In genomic region chr11:118738855-118739832, GRCm38 (mm10) we compare ENCODE assay signal across 8 mouse cellular contexts.
DNase-seq lines count a peak whose midpoint lies in the region; ATAC-seq and TF ChIP-seq lines count a peak whose summit lies in the region.

No protein-coding gene starts in this region.

- WGBS in bone marrow, adult 2 months = 13% methylated on average over 23 of the region's 23 CpGs
- 6% methylated on average over 23 of the region's 23 CpGs for WGBS in embryonic facial prominence, embryonic 15.5 days
- WGBS in limb, embryonic 12.5 days = 8% methylated on average over 23 of the region's 23 CpGs
- WGBS in midbrain, postnatal 0 days = 10% methylated on average over 23 of the region's 23 CpGs

- H3K27me3 ChIP-seq in embryonic facial prominence, embryonic 15.5 days = peaks cover 17% of the 10 kb centered on the region
- peaks cover 50% of the 10 kb centered on the region for H3K27me3 ChIP-seq in limb, embryonic 12.5 days
- H3K27me3 ChIP-seq in midbrain, postnatal 0 days (ENCODE audit: insufficient read depth, low read length) = no peaks in the 10 kb centered on the region

- no peak overlapping the region for H3K4me3 ChIP-seq in bone marrow, adult 2 months (replicated peaks; ENCODE audit: control insufficient read depth, low read depth, low read length)
- H3K4me3 ChIP-seq in embryonic facial prominence, embryonic 15.5 days (replicated peaks) = no peak overlapping the region
- H3K4me3 ChIP-seq in limb, embryonic 12.5 days (replicated peaks) = 0 out of 2 replicates have a peak overlapping the region, but pooled peaks have one; percentile 8
- no peak overlapping the region for H3K4me3 ChIP-seq in midbrain, postnatal 0 days (ENCODE audit: low read depth, low read length)

- H3K4me1 ChIP-seq in bone marrow, adult 2 months (ENCODE audit: control insufficient read depth, insufficient read depth, low read length) = no peaks in the 10 kb centered on the region
- peaks cover 12% of the 10 kb centered on the region for H3K4me1 ChIP-seq in embryonic facial prominence, embryonic 15.5 days
- peaks cover 8% of the 10 kb centered on the region for H3K4me1 ChIP-seq in limb, embryonic 12.5 days (replicated peaks)
- H3K4me1 ChIP-seq in midbrain, postnatal 0 days (ENCODE audit: insufficient read depth, low read length) = peaks cover 4% of the 10 kb centered on the region; the same call in 1 of the 2 replicates

- TF ChIP-seq CTCF in bone marrow, adult 2 months (IDR thresholded peaks at IDR 0.05; ENCODE audit: control insufficient read depth, insufficient read depth, low read length) = peak; percentile 78
- TF ChIP-seq CTCF in midbrain, postnatal 0 days (IDR thresholded peaks at IDR 0.05) = peak; percentile 99

- ATAC-seq in embryonic facial prominence, embryonic 15.5 days (ENCODE audit: insufficient number of reproducible peaks, low FRiP score, low TSS enrichment, low read depth) = no peak
- ATAC-seq in limb, embryonic 12.5 days (ENCODE audit: insufficient number of reproducible peaks, insufficient read depth, low FRiP score, low TSS enrichment, low read depth) = no peak
- peak; percentile 26; the same call in 1 of the 2 replicates for ATAC-seq in midbrain, postnatal 0 days (ENCODE audit: low FRiP score)

- TF ChIP-seq POLR2A in bone marrow, adult 2 months (IDR thresholded peaks at IDR 0.05; ENCODE audit: borderline replicate concordance, control insufficient read depth, low read depth, low read length) = no peak

- no peak overlapping the region for H3K9ac ChIP-seq in embryonic facial prominence, embryonic 15.5 days
- no peak overlapping the region for H3K9ac ChIP-seq in limb, embryonic 12.5 days (replicated peaks)
- H3K9ac ChIP-seq in midbrain, postnatal 0 days (replicated peaks; ENCODE audit: low read length, poor library complexity, severe bottlenecking) = no peak overlapping the region

- no peaks in the 10 kb centered on the region for H3K9me3 ChIP-seq in embryonic facial prominence, embryonic 15.5 days (replicated peaks)
- no peaks in the 10 kb centered on the region for H3K9me3 ChIP-seq in limb, embryonic 12.5 days
- no peaks in the 10 kb centered on the region for H3K9me3 ChIP-seq in midbrain, postnatal 0 days (ENCODE audit: low read length)

- H3K4me2 ChIP-seq in embryonic facial prominence, embryonic 15.5 days (replicated peaks) = peak overlapping the region; percentile 23
- peak overlapping the region; percentile 38 for H3K4me2 ChIP-seq in limb, embryonic 12.5 days
- peak overlapping the region; percentile 26; the same call in 1 of the 2 replicates for H3K4me2 ChIP-seq in midbrain, postnatal 0 days (ENCODE audit: low read depth, low read length, poor library complexity, severe bottlenecking)

- no peaks in the 10 kb centered on the region for H3K36me3 ChIP-seq in embryonic facial prominence, embryonic 15.5 days
- no peaks in the 10 kb centered on the region for H3K36me3 ChIP-seq in limb, embryonic 12.5 days
- no peaks in the 10 kb centered on the region for H3K36me3 ChIP-seq in midbrain, postnatal 0 days (ENCODE audit: insufficient read depth, low read length)

- H3K27ac ChIP-seq in bone marrow, adult 2 months (ENCODE audit: control insufficient read depth, insufficient read depth, low read depth, low read length, poor library complexity) = no peak overlapping the region
- H3K27ac ChIP-seq in embryonic facial prominence, embryonic 15.5 days (replicated peaks) = no peak overlapping the region
- no peak overlapping the region for H3K27ac ChIP-seq in limb, embryonic 12.5 days
- H3K27ac ChIP-seq in midbrain, postnatal 0 days (ENCODE audit: low read depth, low read length) = no peak overlapping the region

- peak; percentile 69 to 70 for DNase-seq in B cell, adult 2 months
- DNase-seq in heart, adult 8-10 months (ENCODE audit: low spot score) = peak; percentile 84
- DNase-seq in kidney, adult 9 months = peak; percentile 87
- DNase-seq in midbrain, postnatal 0 days (ENCODE audit: low spot score) = peak; percentile 93
- peak; percentile 35 to 65 for DNase-seq in spleen, postnatal 10 days (ENCODE audit: low spot score in 2 of 2)
